Mouse (Mus musculus) CD4-positive naive resting alpha-beta T cell, adult 76 days (primary cell): ENCODE results near the gene Banp. TPM values are rescaled to one million over a fixed set of nuclear protein-coding genes. Genes with fewer than 3 reads are reported as not detected.

Experiments used
- total RNA-seq: library from RNA; stranded (reverse); gene quantifications from one replicate; pipeline ENCODE4 v1.2.4, GENCODE M21; 2023

Banp gene
- 59.9 TPM for total RNA-seq

DNA sequence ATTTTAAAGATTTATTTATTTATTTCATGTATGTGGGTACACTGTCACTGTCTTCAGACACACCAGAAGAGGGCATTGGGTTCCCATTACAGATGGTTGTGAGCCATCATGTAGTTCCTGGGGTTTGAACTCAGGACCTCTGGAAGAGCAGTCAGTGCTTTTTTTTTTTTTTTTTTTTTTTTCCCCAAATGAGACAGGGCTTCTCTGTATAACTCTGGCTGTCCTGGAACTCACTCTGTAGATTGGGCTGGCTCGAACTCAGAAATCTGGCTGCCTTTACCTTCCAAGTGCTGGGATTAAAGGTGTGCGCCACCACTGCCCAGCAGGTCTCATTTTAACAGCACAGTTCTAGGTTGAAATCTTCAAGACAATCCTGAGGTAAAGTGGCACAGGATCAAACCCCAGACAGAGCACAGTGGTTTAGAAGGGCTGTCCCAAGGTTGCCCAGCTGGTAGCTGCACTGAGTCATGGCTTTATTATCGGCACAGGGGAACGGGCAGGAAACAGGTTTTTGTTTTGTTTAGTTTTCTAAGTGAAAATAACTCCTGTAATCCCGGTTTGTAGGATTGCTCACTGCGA, at the start of gene Banp:
TSS of gene Banp (plus strand) at position 529 of the 579 bp plus-strand sequence.

GRCm38 (mm10) chr8:121907587-121908248, 41.8 kb upstream of the Banp start, which contains the start of gene Slc7a5:
Gene Slc7a5, minus strand, starts transcription at chr8:121907694.

GRCm38 (mm10) chr8:121944831-121945230, 4.7 kb upstream of the Banp start, which contains the start of gene Car5a:
Gene Car5a, minus strand, starts transcription at chr8:121944904.

Other genes starting within 250 kb of the Banp start
- not detected for gene Jph3, start 220.1 kb upstream of the Banp start, total RNA-seq
- 50.3 TPM for gene Klhdc4, start 120.2 kb upstream of the Banp start, total RNA-seq
- gene Slc7a5, start 42.1 kb upstream of the Banp start, total RNA-seq = 74.6 TPM
- not detected for gene Car5a, start 4.8 kb upstream of the Banp start, total RNA-seq